Mouse (Mus musculus): Measurements from ENCODE around the gene Slf2.
A peak's percentile ranks its signal among the peaks of the same experiment; 100 is the strongest.

The Slf2 gene

GRCm38 (mm10) chr19:44914481-44915249 is 16.3 kb upstream of the Slf2 start:
- no peak for DNase-seq

DNA sequence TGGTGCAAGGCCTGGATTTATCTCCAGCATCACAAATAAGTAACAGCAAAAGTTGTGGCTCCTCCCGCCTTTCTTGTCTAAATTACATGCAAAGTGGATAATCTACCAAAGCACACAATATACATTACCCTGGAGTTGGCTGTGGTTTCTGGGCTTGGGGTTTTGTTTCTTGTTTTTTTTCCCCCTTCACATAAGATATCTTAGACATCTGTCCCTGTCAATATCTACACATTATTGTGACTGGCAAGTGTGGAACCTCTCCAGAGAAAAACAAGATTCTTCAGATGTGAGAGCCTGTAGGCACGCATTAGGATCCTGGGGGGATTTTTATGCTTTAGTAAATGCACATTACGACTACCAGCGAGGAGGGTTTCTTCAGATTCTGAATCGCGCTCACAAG is 12.8 kb upstream of the Slf2 start:
- no peak for DNase-seq

DNA sequence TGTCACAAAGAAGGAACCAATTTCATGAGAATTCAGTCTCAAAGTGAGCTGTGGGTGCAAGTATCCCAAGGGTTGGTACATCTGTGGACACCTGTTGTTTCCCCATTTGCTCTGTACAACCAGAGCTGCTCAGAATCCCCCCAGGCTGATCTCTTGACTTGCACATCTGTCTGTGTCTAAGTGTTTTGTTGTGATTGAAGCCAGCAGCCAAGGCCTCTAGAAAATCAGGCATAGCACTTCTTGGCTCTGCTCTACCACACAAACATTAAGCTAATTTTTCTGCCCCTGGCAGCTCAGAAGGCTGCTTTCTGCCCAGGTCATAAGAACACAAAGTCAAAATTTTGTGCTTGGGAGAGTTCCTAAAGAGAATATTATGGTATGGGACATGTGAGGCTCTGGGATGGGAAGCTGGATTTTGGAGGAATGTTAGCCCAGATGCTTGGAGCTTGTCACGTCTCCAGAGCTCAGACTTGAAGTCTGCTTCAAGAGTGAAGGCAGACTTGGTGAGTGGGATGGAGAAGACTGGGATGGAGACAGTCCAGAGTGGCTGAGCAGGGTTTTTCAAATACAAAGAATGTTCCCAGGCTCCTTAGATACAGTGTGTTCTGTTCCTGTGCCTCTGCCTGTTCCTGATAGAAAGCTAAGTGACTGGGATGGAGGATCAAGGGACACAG is 9.3 kb upstream of the Slf2 start:
- DNase-seq: no peak

DNA sequence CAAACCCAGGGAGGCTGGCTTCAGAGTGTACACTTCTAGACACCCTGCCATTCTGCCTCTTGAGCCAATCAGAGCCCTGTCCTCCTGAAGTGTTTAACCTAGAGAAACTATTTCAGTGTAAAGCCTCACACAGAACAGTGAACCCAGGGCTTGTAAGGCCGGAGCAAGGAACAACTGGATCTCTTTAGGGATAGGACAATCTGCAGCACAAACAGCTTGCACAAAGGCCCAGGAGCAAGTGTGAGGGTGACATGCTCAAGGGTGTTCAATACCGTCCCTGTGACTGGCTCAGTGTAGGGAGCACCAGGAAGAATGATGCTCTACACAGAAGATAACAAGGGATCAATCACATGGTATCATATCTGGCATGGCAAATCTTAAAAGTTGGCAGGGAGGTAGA is 8.4 kb upstream of the Slf2 start:
- no peak for DNase-seq

DNA sequence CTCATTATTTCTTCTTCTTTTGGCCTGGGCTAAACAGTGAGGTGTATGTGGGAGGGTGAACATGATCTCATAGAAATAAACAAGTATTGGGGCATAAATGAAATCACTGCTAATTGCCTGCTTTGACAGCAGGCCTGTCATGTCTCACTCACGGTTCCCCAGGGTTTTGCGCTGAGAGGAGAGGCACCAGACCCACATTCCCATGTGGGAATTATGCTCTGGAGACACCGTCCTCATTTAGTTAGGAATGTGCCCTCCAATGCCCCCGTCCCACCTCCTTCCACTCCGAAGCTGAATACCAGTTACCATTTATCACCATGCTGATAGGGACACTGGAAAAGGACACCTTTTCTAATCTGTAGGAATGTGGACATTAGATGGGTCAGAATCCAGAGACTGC is 6.3 kb upstream of the Slf2 start:
- no peak for DNase-seq

DNA sequence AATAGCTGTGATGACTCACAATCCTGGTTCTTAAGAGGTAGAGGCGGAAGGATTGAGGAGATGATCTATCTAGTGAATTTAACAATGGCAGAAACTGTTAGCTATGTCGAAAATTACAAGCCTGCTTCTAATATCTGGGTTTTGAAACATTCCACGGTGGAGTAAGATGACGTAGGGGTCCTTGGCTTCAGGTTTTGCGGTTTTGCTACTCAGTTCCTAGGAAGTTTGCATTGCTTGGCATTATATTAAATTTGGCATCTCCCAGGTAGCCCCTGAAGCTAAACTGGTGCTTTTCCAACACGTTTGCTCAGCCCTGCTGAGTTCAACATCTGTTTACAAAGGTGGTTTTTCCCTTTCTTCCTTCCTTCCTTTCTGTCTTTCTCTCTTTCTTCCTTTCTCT is 4.2 kb upstream of the Slf2 start:
- no peak for DNase-seq

DNA sequence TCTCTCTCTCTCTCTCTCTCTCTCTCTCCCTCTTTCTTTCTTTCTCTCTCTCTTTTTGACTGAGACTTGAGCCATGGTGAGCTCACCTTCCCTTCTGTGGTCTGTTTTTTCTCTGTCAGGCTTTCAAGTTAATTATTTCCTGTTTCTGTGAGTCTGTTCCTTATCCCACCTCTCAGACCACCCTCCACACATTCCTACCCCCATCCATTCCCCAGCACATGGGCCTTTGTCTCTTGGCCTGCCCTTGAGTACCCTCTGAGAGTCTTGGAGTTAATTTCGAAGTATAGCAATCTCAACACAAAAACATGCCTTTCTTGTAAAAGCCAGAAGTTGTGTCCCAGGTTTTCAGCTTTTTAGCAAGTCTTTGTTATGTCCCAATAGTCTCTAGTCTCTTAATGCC is 3.7 kb upstream of the Slf2 start:
- DNase-seq: no peak

DNA sequence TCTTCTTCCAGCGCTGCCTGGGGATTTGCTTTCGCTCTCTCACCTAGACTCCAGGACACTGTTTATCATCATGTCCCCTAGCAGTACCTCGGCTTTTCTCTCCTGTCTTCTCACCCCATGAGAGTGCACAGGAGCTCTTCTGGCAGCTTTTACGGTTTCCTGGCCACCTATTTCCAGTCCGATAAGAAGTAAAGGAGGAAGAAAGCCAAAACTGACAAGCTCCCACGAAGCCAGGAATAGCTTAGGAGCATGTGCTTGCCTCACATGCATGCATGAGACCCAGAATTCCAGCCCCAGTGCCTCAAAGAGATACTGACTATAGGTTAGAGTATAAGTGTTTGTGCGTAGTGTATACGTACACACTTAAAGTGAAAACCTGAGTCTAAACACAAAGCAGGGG is 2.8 kb upstream of the Slf2 start:
- DNase-seq: no peak

GRCm38 (mm10) chr19:44929251-44929650 is 1.7 kb upstream of the Slf2 start:
- DNase-seq: no peak

DNA sequence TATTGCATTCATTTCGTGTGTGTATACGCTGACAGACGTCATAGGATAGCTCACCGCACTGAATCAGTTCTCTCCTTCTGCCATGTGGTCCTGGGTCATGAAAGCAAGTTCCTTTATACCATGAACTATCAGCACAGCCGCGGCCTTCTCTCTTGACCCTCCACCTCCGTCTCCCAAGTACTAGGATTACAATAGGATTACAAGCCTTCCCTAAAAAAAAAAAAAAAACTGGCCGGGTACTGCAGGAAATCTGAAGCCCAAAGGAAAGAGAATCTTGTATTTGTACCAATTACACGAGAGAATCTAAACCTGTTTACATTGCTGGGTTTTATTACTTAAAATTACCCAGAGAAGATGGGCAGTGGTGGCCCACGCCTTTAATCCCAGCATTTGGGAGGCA is 1.3 kb upstream of the Slf2 start:
- DNase-seq: no peak

DNA sequence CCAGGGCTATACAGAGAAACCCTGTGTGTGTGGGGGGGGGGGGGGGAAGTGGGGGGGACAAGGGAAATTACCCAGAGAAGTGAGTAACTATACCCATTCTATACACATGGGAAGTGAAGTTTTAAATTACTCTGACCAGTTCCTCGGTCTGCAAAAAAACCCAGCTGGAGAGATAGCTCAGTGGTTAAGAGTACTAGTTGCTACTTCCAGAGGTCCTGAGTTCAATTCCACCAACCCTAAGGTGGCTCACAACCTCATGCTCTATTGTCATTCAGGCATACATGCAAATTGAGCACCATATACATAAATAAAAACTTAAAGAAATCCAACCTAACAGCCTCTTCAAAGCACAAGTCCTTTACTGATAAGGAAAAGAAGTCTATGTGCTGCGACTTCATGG is 829 bp upstream of the Slf2 start:
- no peak for DNase-seq

GRCm38 (mm10) chr19:44931454-44931759 is 456 bp downstream of the Slf2 start:
- DNase-seq: peak; percentile 91

DNA sequence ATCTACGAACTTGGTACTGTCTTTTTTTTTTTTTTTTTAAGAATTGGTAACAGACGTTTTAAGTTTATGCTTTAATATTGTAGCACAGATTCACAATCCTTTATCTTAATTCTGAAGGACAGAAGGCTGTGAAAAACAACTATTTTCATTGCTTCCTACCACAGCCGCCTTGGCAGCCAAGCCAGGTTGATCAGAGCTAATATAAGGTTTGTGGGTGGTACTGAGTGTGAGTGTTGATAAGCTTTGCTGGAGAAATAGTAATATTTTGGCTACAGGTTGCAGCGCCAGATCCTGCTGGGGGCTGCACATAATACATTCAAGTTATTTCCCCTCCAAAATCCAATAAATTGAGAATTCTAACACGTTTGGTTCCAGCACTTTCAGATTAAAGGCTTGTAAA is 1.1 kb downstream of the Slf2 start:
- DNase-seq: no peak

GRCm38 (mm10) chr19:44933136-44933535 is 2.2 kb downstream of the Slf2 start:
- no peak for DNase-seq

GRCm38 (mm10) chr19:44959633-44960032 is 28.7 kb downstream of the Slf2 start:
- no peak for DNase-seq

GRCm38 (mm10) chr19:44965978-44966377 is 35.0 kb downstream of the Slf2 start:
- DNase-seq: no peak

DNA sequence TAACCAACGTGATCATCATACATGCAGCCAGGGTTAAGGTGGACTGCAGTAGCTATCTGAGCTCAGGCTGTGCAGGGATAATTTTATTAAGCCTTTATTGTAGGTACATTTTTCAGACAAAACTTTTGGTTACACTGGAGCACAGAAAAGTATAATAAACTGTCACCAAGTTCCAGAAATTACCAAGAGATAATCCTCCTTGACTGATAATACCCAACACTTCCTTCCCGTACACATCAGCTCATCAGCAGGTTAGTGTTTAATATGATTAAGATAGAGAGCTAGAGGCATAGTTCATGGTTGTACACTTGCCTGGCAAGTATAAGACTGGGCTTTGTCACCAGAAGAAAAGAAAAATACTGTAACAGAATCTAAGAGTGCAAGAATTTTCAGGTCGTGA is 37.4 kb downstream of the Slf2 start:
- no peak for DNase-seq

GRCm38 (mm10) chr19:44976636-44977035 is 45.7 kb downstream of the Slf2 start:
- DNase-seq: no peak

DNA sequence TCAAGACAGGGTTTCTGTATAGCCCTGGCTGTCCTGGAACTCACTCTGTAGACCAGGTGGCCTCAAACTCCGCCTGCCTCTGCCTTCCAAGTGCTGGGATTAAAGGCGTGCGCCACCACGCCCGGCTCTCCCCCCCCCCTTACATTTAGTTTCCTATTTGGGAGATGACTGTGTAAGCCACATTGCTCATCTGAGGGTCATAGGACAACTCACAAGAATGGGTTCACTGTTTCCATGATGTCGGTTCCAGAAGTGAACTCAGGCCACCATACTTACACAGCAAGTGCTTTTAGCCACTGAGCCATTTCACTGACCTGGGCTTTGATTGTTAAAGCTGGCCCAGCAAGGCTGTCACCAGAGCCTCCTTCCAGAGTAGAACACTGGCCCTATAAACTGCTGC is 46.2 kb downstream of the Slf2 start:
- no peak for DNase-seq

DNA sequence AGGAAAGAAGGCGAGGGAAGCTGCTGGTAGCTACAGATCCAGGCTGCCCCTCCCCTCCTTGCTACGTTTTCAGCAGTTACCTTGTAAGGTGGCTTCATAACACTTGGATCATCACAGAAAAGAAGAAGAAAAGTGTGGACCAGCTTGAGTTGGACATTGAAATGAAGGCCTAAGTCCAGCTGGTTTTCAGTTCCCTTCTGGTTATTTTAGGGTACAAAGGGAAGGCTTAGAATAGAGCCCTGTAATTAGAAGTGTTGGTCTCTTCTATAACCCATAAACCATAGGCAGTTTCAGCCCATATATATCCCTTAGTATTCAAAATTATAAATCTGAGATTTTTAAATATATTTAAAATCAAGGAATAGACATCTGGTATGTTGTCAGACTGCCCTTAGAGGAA is 49.8 kb downstream of the Slf2 start:
- no peak for DNase-seq

GRCm38 (mm10) chr19:44982477-44983115 is 51.6 kb downstream of the Slf2 start:
- DNase-seq: no peak

GRCm38 (mm10) chr19:44983366-44983765 is 52.4 kb downstream of the Slf2 start:
- no peak for DNase-seq

- DNase-seq: no peak
Observed at GRCm38 (mm10) chr19:44984420-44984819, 53.5 kb downstream of the Slf2 start.

GRCm38 (mm10) chr19:44985159-44985988 is 54.4 kb downstream of the Slf2 start:
- no peak for DNase-seq

Measured in thymus, postnatal 14 days (tissue).